Mouse (Mus musculus) bone marrow macrophage, adult 2 months (primary cell): ENCODE measurements around the gene Etfrf1. TPM values are rescaled to one million over a fixed set of nuclear protein-coding genes. Genes with fewer than 3 reads are reported as not detected.

Experiments
- H3K27ac ChIP-seq: 2 replicates; pipeline ENCODE4 v1.5.1; 2012; ENCODE audit warnings: low read depth, low read length; ENCODE audit not compliant: insufficient read depth
- H3K4me1 ChIP-seq: 2 replicates; pipeline ENCODE4 v1.6.1; 2012; ENCODE audit warnings: low read length; ENCODE audit not compliant: control insufficient read depth, insufficient read depth
- H3K4me3 ChIP-seq: 2 replicates; pipeline ENCODE4 v1.5.1; 2012; ENCODE audit warnings: mild to moderate bottlenecking, low read length, moderate library complexity; ENCODE audit not compliant: insufficient read depth
- CTCF ChIP-seq: IDR thresholded peaks from 2 replicates; pipeline ENCODE4 v1.5.1; 2012; ENCODE audit warnings: low read depth, mild to moderate bottlenecking, low read length, moderate library complexity
- POLR2A ChIP-seq: IDR thresholded peaks from 2 replicates; pipeline ENCODE4 v1.6.1; 2012; ENCODE audit warnings: mild to moderate bottlenecking, low read depth, low read length, borderline replicate concordance
- polyA plus RNA-seq: library from polyadenylated mRNA; stranded (reverse); fragments of >200 nt; gene quantifications from 2 replicates; pipeline ENCODE4 v1.2.4, GENCODE M21; 2012; ENCODE audit not compliant: missing spikeins, insufficient read depth, insufficient read length

The Etfrf1 gene
- 35.0 and 38.9 TPM in 2 replicates for polyA plus RNA-seq

- no peak for TF ChIP-seq CTCF
- peak; percentile 81 for TF ChIP-seq POLR2A
- peak within 1 kb of the TSS; percentile 83 for H3K4me3 ChIP-seq
- peak within 1 kb of the TSS; percentile 72 for H3K27ac ChIP-seq
- peaks cover 8% of the 10 kb centered on the region for H3K4me1 ChIP-seq
Measured at GRCm38 (mm10) chr6:145210816-145211338, at the start of gene Etfrf1, which contains the start of gene Casc1. Gene Etfrf1, plus strand, starts transcription at chr6:145211134. Gene Casc1, minus strand, starts transcription at chr6:145211005.

GRCm38 (mm10) chr6:145171892-145172606 lies 38.9 kb upstream of the Etfrf1 start:
- no peak overlapping the region for H3K27ac ChIP-seq
- no peak overlapping the region for H3K4me3 ChIP-seq
- no peaks in the 10 kb centered on the region for H3K4me1 ChIP-seq
- TF ChIP-seq CTCF (no peak), POLR2A (no peak)

- no peak overlapping the region for H3K27ac ChIP-seq
- no peaks in the 10 kb centered on the region for H3K4me1 ChIP-seq
- TF ChIP-seq CTCF (no peak), POLR2A (no peak)
- no peak overlapping the region for H3K4me3 ChIP-seq
Measured at GRCm38 (mm10) chr6:145173781-145174191, 37.1 kb upstream of the Etfrf1 start.

- Histone ChIP-seq H3K4me3 (no peak overlapping the region), H3K4me1 (no peaks in the 10 kb centered on the region), H3K27ac (no peak overlapping the region)
- TF ChIP-seq CTCF (no peak), POLR2A (no peak)
Measured at GRCm38 (mm10) chr6:145175571-145175981, 35.4 kb upstream of the Etfrf1 start.

GRCm38 (mm10) chr6:145176474-145176873 lies 34.5 kb upstream of the Etfrf1 start:
- H3K27ac ChIP-seq: no peak overlapping the region
- no peaks in the 10 kb centered on the region for H3K4me1 ChIP-seq
- no peak overlapping the region for H3K4me3 ChIP-seq
- TF ChIP-seq POLR2A (no peak), CTCF (no peak)

GRCm38 (mm10) chr6:145179665-145180064 lies 31.3 kb upstream of the Etfrf1 start:
- no peak overlapping the region for H3K4me3 ChIP-seq
- TF ChIP-seq CTCF (peak; percentile 17; the same call in 1 of the 2 replicates), POLR2A (no peak)
- no peaks in the 10 kb centered on the region for H3K4me1 ChIP-seq
- no peak overlapping the region for H3K27ac ChIP-seq

- TF ChIP-seq POLR2A (no peak), CTCF (no peak)
- Histone ChIP-seq H3K27ac (no peak overlapping the region), H3K4me1 (no peaks in the 10 kb centered on the region), H3K4me3 (no peak overlapping the region)
Measured at GRCm38 (mm10) chr6:145182044-145182443, 28.9 kb upstream of the Etfrf1 start.

- no peak overlapping the region for H3K27ac ChIP-seq
- TF ChIP-seq POLR2A: no peak
Measured at GRCm38 (mm10) chr6:145186096-145186495, 24.8 kb upstream of the Etfrf1 start.

GRCm38 (mm10) chr6:145187093-145188088 lies 23.5 kb upstream of the Etfrf1 start:
- no peaks in the 10 kb centered on the region for H3K4me1 ChIP-seq
- H3K27ac ChIP-seq: no peak overlapping the region
- TF ChIP-seq CTCF (no peak), POLR2A (no peak)
- H3K4me3 ChIP-seq: no peak overlapping the region

More at GRCm38 (mm10) chr6:145186096-145186495, 24.8 kb upstream of the Etfrf1 start:
- H3K4me3 ChIP-seq: no peak overlapping the region
- no peaks in the 10 kb centered on the region for H3K4me1 ChIP-seq

- H3K27ac ChIP-seq: no peak overlapping the region
- H3K4me1 ChIP-seq: peaks cover 6% of the 10 kb centered on the region; the same call in 1 of the 2 replicates
- no peak overlapping the region for H3K4me3 ChIP-seq
- no peak for TF ChIP-seq CTCF
- TF ChIP-seq POLR2A: no peak
Measured at GRCm38 (mm10) chr6:145193038-145193437, 17.9 kb upstream of the Etfrf1 start.
